Mouse (Mus musculus) small intestine, adult 2 months (tissue): Measurements from ENCODE around the gene Haghl. TPM values are rescaled to one million over a fixed set of nuclear protein-coding genes. Genes with fewer than 3 reads are reported as not detected.

ENCODE experiments used
- H3K27ac ChIP-seq: fragments of 200-500 bp; 2 replicates; pipeline ENCODE4 v1.5.1; 2012; ENCODE audit warnings: low read depth, low read length, control low read depth, inconsistent platforms; ENCODE audit not compliant: insufficient read depth
- H3K27me3 ChIP-seq: fragments of 200-500 bp; 2 replicates; pipeline ENCODE4 v1.6.1; 2012; ENCODE audit warnings: mild to moderate bottlenecking, moderate library complexity, low read length, inconsistent platforms; ENCODE audit not compliant: control insufficient read depth, insufficient read depth
- H3K36me3 ChIP-seq: fragments of 200-500 bp; 2 replicates; pipeline ENCODE4 v1.6.1; 2012; ENCODE audit warnings: mild to moderate bottlenecking, low read length, control low read depth, inconsistent platforms; ENCODE audit not compliant: control insufficient read depth, insufficient read depth
- H3K4me1 ChIP-seq: fragments of 200-500 bp; 2 replicates; pipeline ENCODE4 v1.6.1; 2012; ENCODE audit warnings: low read length, inconsistent platforms, mixed read lengths; ENCODE audit not compliant: control insufficient read depth, insufficient read depth, insufficient read length
- H3K4me3 ChIP-seq: fragments of 200-500 bp; 2 replicates; pipeline ENCODE4 v1.5.1; 2012; ENCODE audit warnings: low read depth, mild to moderate bottlenecking, control low read depth, inconsistent platforms, low read length, moderate library complexity
- CTCF ChIP-seq: fragments of 200-500 bp; IDR thresholded peaks from 2 replicates; pipeline ENCODE4 v1.5.1; 2012; ENCODE audit warnings: low read depth, mild to moderate bottlenecking, control low read depth, inconsistent platforms, low read length, moderate library complexity, mixed read lengths; ENCODE audit not compliant: insufficient replicate concordance, insufficient read length; ENCODE audit errors: extremely low read depth
- POLR2A ChIP-seq: fragments of 200-500 bp; IDR thresholded peaks from 2 replicates; pipeline ENCODE4 v1.6.1; 2012; ENCODE audit warnings: low read depth, mild to moderate bottlenecking, control low read depth, inconsistent platforms, low read length, moderate library complexity
- WGBS: fragments of 180-500 bp; shearing (Covaris S2); methylation state at CpG from one replicate; pipeline ENCODE4 v1.1.7; 2018; 5-methylcytosine and 5-hydroxymethylcytosine counted together
- polyA plus RNA-seq: library from polyadenylated mRNA; depleted of rRNA; stranded (reverse); fragments of >200 nt; gene quantifications from 2 replicates; pipeline ENCODE4 v1.2.3, GENCODE M21; 2012

The Haghl gene
- polyA plus RNA-seq, 1 experiment = 25.0 TPM

GRCm38 (mm10) chr17:25827011-25827410 is 41.5 kb upstream of the Haghl start:
- Histone ChIP-seq H3K27me3 (no peaks in the 10 kb centered on the region), H3K36me3 (peaks cover 24% of the 10 kb centered on the region), H3K4me1 (peaks cover 32% of the 10 kb centered on the region), H3K27ac (no peak overlapping the region), H3K4me3 (no peak overlapping the region)
- TF ChIP-seq POLR2A (no peak), CTCF (no peak)
- 96% methylated on average over 13 of the region's 13 CpGs for WGBS

GRCm38 (mm10) chr17:25825984-25826570 is 40.6 kb upstream of the Haghl start:
- no peaks in the 10 kb centered on the region for H3K27me3 ChIP-seq
- no peak for TF ChIP-seq POLR2A
- TF ChIP-seq CTCF = no peak
- H3K4me1 ChIP-seq = peaks cover 22% of the 10 kb centered on the region
- H3K4me3 ChIP-seq = no peak overlapping the region
- peaks cover 18% of the 10 kb centered on the region for H3K36me3 ChIP-seq
- no peak overlapping the region for H3K27ac ChIP-seq
- WGBS = 95% methylated on average over 27 of the region's 27 CpGs

- WGBS = 89% methylated on average over 6 of the region's 6 CpGs
Observed at GRCm38 (mm10) chr17:25825311-25825710, 39.8 kb upstream of the Haghl start.

GRCm38 (mm10) chr17:25824362-25825142 is 39.1 kb upstream of the Haghl start:
- no peak for TF ChIP-seq POLR2A
- H3K27me3 ChIP-seq = peaks cover 4% of the 10 kb centered on the region; the same call in 1 of the 2 replicates
- peaks cover 11% of the 10 kb centered on the region for H3K36me3 ChIP-seq
- 62% methylated on average over 17 of the region's 17 CpGs for WGBS
- H3K4me3 ChIP-seq = peak overlapping the region; percentile 91
- peaks cover 20% of the 10 kb centered on the region for H3K4me1 ChIP-seq
- H3K27ac ChIP-seq = no peak overlapping the region

More at GRCm38 (mm10) chr17:25825311-25825710, 39.8 kb upstream of the Haghl start:
- no peak overlapping the region for H3K4me3 ChIP-seq
- TF ChIP-seq CTCF (no peak), POLR2A (no peak)
- H3K4me1 ChIP-seq = peaks cover 19% of the 10 kb centered on the region
- H3K27ac ChIP-seq = no peak overlapping the region
- H3K36me3 ChIP-seq = peaks cover 11% of the 10 kb centered on the region
- no peaks in the 10 kb centered on the region for H3K27me3 ChIP-seq

DNA sequence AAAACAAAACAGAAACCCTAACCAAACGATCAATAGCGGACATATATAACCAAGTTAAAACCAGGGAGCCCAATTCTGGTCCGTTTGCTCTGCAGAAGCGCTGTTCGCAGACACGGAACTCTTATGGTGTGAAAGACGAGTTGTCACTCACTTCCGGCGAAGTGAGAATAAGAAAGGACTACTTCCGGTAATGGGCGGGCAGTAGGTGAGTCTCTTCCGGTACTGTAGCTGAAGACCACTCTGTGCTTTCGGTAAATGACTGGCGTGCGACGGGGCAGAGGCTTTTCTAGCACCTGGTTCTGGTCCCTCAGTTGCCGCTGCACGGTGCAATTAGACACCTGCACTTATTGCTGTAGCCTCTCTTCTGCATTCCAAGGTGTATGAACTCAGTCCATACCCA is 38.0 kb upstream of the Haghl start, which contains the start of gene Wdr24:
Gene Wdr24, plus strand, starts transcription at position 176 of the 400 bp plus-strand sequence.
- Histone ChIP-seq H3K27me3 (peaks cover 14% of the 10 kb centered on the region; the same call in 1 of the 2 replicates), H3K4me1 (peaks cover 21% of the 10 kb centered on the region), H3K27ac (peak within 1 kb of the TSS; percentile 52), H3K36me3 (peaks cover 11% of the 10 kb centered on the region), H3K4me3 (peak within 1 kb of the TSS; percentile 91)
- under 1% methylated on average over 18 of the region's 18 CpGs for WGBS
- TF ChIP-seq POLR2A (no peak), CTCF (no peak)

GRCm38 (mm10) chr17:25818851-25819780 is 33.6 kb upstream of the Haghl start:
- Histone ChIP-seq H3K36me3 (no peaks in the 10 kb centered on the region), H3K27ac (no peak overlapping the region), H3K4me3 (peak overlapping the region; percentile 36), H3K27me3 (peaks cover 14% of the 10 kb centered on the region; the same call in 1 of the 2 replicates), H3K4me1 (peaks cover 9% of the 10 kb centered on the region)
- WGBS = 7% methylated on average over 46 of the region's 46 CpGs
- no peak for TF ChIP-seq POLR2A
- no peak for TF ChIP-seq CTCF
